Mouse (Mus musculus): Measurements from ENCODE around the gene Actr1a. TPM values are rescaled to one million over a fixed set of nuclear protein-coding genes. Genes with fewer than 3 reads are reported as not detected.
A peak's percentile ranks its signal among the peaks of the same experiment; 100 is the strongest.

The Actr1a gene
- 183 and 188 TPM in 2 replicates for polyA plus RNA-seq (2012; rRNA removed)

- TF ChIP-seq POLR2A (IDR thresholded peaks at IDR 0.05; ENCODE audit: extremely low read depth, insufficient read depth, low read length): peak; percentile 96
- TF ChIP-seq CTCF (IDR thresholded peaks at IDR 0.05; ENCODE audit: extremely low read depth, insufficient read depth, low read length): no peak
- Histone ChIP-seq H3K4me1 (ENCODE audit: control insufficient read depth, insufficient read depth, low read length) (peaks cover 7% of the 10 kb centered on the region; the same call in 1 of the 2 replicates), H3K27ac (ENCODE audit: insufficient read depth, low read length) (peak within 1 kb of the TSS; percentile 48; the same call in 1 of the 2 replicates), H3K4me3 (ENCODE audit: insufficient read depth, low read length) (peak within 1 kb of the TSS; percentile 69)
Observed at GRCm38 (mm10) chr19:46395109-46396009, at the start of gene Actr1a. Actr1a (minus strand) TSS chr19:46395748.

- TF ChIP-seq POLR2A (IDR thresholded peaks at IDR 0.05; ENCODE audit: extremely low read depth, insufficient read depth, low read length) (no peak), CTCF (IDR thresholded peaks at IDR 0.05; ENCODE audit: extremely low read depth, insufficient read depth, low read length) (peak; percentile 88)
- Histone ChIP-seq H3K4me1 (ENCODE audit: control insufficient read depth, insufficient read depth, low read length) (no peaks in the 10 kb centered on the region), H3K4me3 (ENCODE audit: insufficient read depth, low read length) (no peak overlapping the region), H3K27ac (ENCODE audit: insufficient read depth, low read length) (no peak overlapping the region)
Observed at GRCm38 (mm10) chr19:46444209-46444608, 48.7 kb upstream of the Actr1a start.

GRCm38 (mm10) chr19:46443509-46443908 lies 48.0 kb upstream of the Actr1a start:
- Histone ChIP-seq H3K27ac (ENCODE audit: insufficient read depth, low read length) (no peak overlapping the region), H3K4me1 (ENCODE audit: control insufficient read depth, insufficient read depth, low read length) (no peaks in the 10 kb centered on the region), H3K4me3 (ENCODE audit: insufficient read depth, low read length) (no peak overlapping the region)
- TF ChIP-seq CTCF (IDR thresholded peaks at IDR 0.05; ENCODE audit: extremely low read depth, insufficient read depth, low read length) (no peak), POLR2A (IDR thresholded peaks at IDR 0.05; ENCODE audit: extremely low read depth, insufficient read depth, low read length) (no peak)

- Histone ChIP-seq H3K4me3 (ENCODE audit: insufficient read depth, low read length) (no peak overlapping the region), H3K27ac (ENCODE audit: insufficient read depth, low read length) (no peak overlapping the region), H3K4me1 (ENCODE audit: control insufficient read depth, insufficient read depth, low read length) (no peaks in the 10 kb centered on the region)
- TF ChIP-seq POLR2A (IDR thresholded peaks at IDR 0.05; ENCODE audit: extremely low read depth, insufficient read depth, low read length) (no peak), CTCF (IDR thresholded peaks at IDR 0.05; ENCODE audit: extremely low read depth, insufficient read depth, low read length) (peak; percentile 27; the same call in 1 of the 2 replicates)
Observed at GRCm38 (mm10) chr19:46435492-46435891, 39.9 kb upstream of the Actr1a start.

GRCm38 (mm10) chr19:46434591-46434990 lies 39.0 kb upstream of the Actr1a start:
- no peak for TF ChIP-seq CTCF (IDR thresholded peaks at IDR 0.05; ENCODE audit: extremely low read depth, insufficient read depth, low read length)
- no peak for TF ChIP-seq POLR2A (IDR thresholded peaks at IDR 0.05; ENCODE audit: extremely low read depth, insufficient read depth, low read length)
- no peak overlapping the region for H3K27ac ChIP-seq (ENCODE audit: insufficient read depth, low read length)
- H3K4me1 ChIP-seq (ENCODE audit: control insufficient read depth, insufficient read depth, low read length): no peaks in the 10 kb centered on the region
- H3K4me3 ChIP-seq (ENCODE audit: insufficient read depth, low read length): no peak overlapping the region

- no peak overlapping the region for H3K27ac ChIP-seq (ENCODE audit: insufficient read depth, low read length)
- H3K4me3 ChIP-seq (ENCODE audit: insufficient read depth, low read length): no peak overlapping the region
- no peaks in the 10 kb centered on the region for H3K4me1 ChIP-seq (ENCODE audit: control insufficient read depth, insufficient read depth, low read length)
- TF ChIP-seq CTCF (IDR thresholded peaks at IDR 0.05; ENCODE audit: extremely low read depth, insufficient read depth, low read length): no peak
- TF ChIP-seq POLR2A (IDR thresholded peaks at IDR 0.05; ENCODE audit: extremely low read depth, insufficient read depth, low read length): no peak
Observed at GRCm38 (mm10) chr19:46434148-46434547, 38.6 kb upstream of the Actr1a start.

- Histone ChIP-seq H3K4me3 (ENCODE audit: insufficient read depth, low read length) (no peak overlapping the region), H3K4me1 (ENCODE audit: control insufficient read depth, insufficient read depth, low read length) (no peaks in the 10 kb centered on the region), H3K27ac (ENCODE audit: insufficient read depth, low read length) (no peak overlapping the region)
- TF ChIP-seq CTCF (IDR thresholded peaks at IDR 0.05; ENCODE audit: extremely low read depth, insufficient read depth, low read length): no peak
- TF ChIP-seq POLR2A (IDR thresholded peaks at IDR 0.05; ENCODE audit: extremely low read depth, insufficient read depth, low read length): no peak
Observed at GRCm38 (mm10) chr19:46433712-46434111, 38.2 kb upstream of the Actr1a start.

- H3K27ac ChIP-seq (ENCODE audit: insufficient read depth, low read length): no peak overlapping the region
- H3K4me1 ChIP-seq (ENCODE audit: control insufficient read depth, insufficient read depth, low read length): no peaks in the 10 kb centered on the region
- TF ChIP-seq CTCF (IDR thresholded peaks at IDR 0.05; ENCODE audit: extremely low read depth, insufficient read depth, low read length) (no peak), POLR2A (IDR thresholded peaks at IDR 0.05; ENCODE audit: extremely low read depth, insufficient read depth, low read length) (no peak)
- no peak overlapping the region for H3K4me3 ChIP-seq (ENCODE audit: insufficient read depth, low read length)
Observed at GRCm38 (mm10) chr19:46429250-46429649, 33.7 kb upstream of the Actr1a start.

- Histone ChIP-seq H3K27ac (ENCODE audit: insufficient read depth, low read length) (no peak overlapping the region), H3K4me3 (ENCODE audit: insufficient read depth, low read length) (no peak overlapping the region), H3K4me1 (ENCODE audit: control insufficient read depth, insufficient read depth, low read length) (no peaks in the 10 kb centered on the region)
- TF ChIP-seq POLR2A (IDR thresholded peaks at IDR 0.05; ENCODE audit: extremely low read depth, insufficient read depth, low read length) (no peak), CTCF (IDR thresholded peaks at IDR 0.05; ENCODE audit: extremely low read depth, insufficient read depth, low read length) (no peak)
Observed at GRCm38 (mm10) chr19:46426488-46426887, 30.9 kb upstream of the Actr1a start.

- Histone ChIP-seq H3K4me3 (ENCODE audit: insufficient read depth, low read length) (no peak overlapping the region), H3K4me1 (ENCODE audit: control insufficient read depth, insufficient read depth, low read length) (no peaks in the 10 kb centered on the region), H3K27ac (ENCODE audit: insufficient read depth, low read length) (no peak overlapping the region)
- no peak for TF ChIP-seq POLR2A (IDR thresholded peaks at IDR 0.05; ENCODE audit: extremely low read depth, insufficient read depth, low read length)
Observed at GRCm38 (mm10) chr19:46425266-46425665, 29.7 kb upstream of the Actr1a start.
